ENCODE assay signal across 9 mouse cellular contexts in the genomic region with DNA sequence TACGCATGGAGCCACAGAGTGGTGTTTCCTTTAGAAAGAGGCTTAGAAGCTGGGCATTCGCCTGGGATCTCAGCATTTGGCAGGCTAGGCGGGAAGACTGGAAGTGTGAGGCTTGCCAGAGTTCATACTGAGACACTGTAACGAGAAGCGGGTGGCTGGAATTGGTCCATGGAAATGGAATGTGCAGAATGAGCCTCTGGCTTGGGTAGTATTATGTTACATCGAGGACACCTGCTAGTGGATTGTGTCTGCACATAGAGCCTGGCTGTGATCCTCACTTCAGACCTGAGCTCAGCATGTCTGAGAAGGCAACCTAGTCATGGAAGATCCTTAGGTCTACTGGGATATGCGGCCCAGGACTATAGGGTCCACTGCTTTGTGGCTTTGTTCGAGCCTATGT.
DNase-seq lines count a peak whose midpoint lies in the region; ATAC-seq and TF ChIP-seq lines count a peak whose summit lies in the region.
"Had no signal": no experiment of that assay in that cellular context is flagged by ENCODE, and none has a peak within 500 bp of the region (broad histone marks: within the 10 kb centered on the region; RNA-seq: fewer than 3 reads in every experiment).

No protein-coding gene starts in this region.

- no peak overlapping the region for H3K27ac ChIP-seq in midbrain, embryonic 11.5 days (ENCODE audit: low read depth, low read length)
- H3K27ac ChIP-seq in midbrain, embryonic 13.5 days = no peak overlapping the region
- H3K27ac ChIP-seq in kidney, postnatal 0 days = no peak overlapping the region
- H3K27ac ChIP-seq: neural tube, embryonic 12.5 days had no signal

- H3K9me3 ChIP-seq in midbrain, embryonic 11.5 days (ENCODE audit: control insufficient read depth, low read length) = no peaks in the 10 kb centered on the region
- H3K9me3 ChIP-seq in midbrain, embryonic 13.5 days = no peaks in the 10 kb centered on the region
- no peaks in the 10 kb centered on the region for H3K9me3 ChIP-seq in kidney, postnatal 0 days (replicated peaks; ENCODE audit: low read length)
- H3K9me3 ChIP-seq: neural tube, embryonic 12.5 days had no signal

- peak; percentile 39 for DNase-seq in midbrain, embryonic 11.5 days (ENCODE audit: low spot score, missing footprints)
- peak; percentile 87 to 92 for DNase-seq in cerebellum, postnatal 25 days
- peak; percentile 62 to 84 for DNase-seq in gastrocnemius, postnatal 36 days
- DNase-seq in kidney, postnatal 0 days (ENCODE audit: low spot score) = peak; percentile 75
- DNase-seq in lung, postnatal 14 days = peak; percentile 68
- no peak for DNase-seq in yolk sac, embryonic 10.5 days (ENCODE audit: low spot score)
- no peak for DNase-seq in spleen, adult 18-20 months

- WGBS in midbrain, embryonic 11.5 days = 91% methylated on average over 8 of the region's 8 CpGs
- WGBS in midbrain, embryonic 13.5 days = 87% methylated on average over 8 of the region's 8 CpGs
- 52% methylated on average over 8 of the region's 8 CpGs for WGBS in kidney, postnatal 0 days

- ATAC-seq in midbrain, embryonic 11.5 days (ENCODE audit: low FRiP score) = no peak
- ATAC-seq in midbrain, embryonic 13.5 days = no peak
- no peak for ATAC-seq in kidney, postnatal 0 days (replicated peaks; ENCODE audit: low FRiP score, low read depth)

- peaks cover 1% of the 10 kb centered on the region; the same call in 1 of the 2 replicates for H3K4me1 ChIP-seq in midbrain, embryonic 11.5 days (ENCODE audit: control insufficient read depth, insufficient read depth, low read length)
- H3K4me1 ChIP-seq in midbrain, embryonic 13.5 days (replicated peaks) = peaks cover 20% of the 10 kb centered on the region
- no peaks in the 10 kb centered on the region for H3K4me1 ChIP-seq in kidney, postnatal 0 days (replicated peaks; ENCODE audit: insufficient read depth, low read length)
- H3K4me1 ChIP-seq: neural tube, embryonic 12.5 days had no signal

- no peaks in the 10 kb centered on the region for H3K27me3 ChIP-seq in midbrain, embryonic 11.5 days (ENCODE audit: control insufficient read depth, insufficient read depth, low read length)
- H3K27me3 ChIP-seq in midbrain, embryonic 13.5 days = no peaks in the 10 kb centered on the region
- no peaks in the 10 kb centered on the region for H3K27me3 ChIP-seq in kidney, postnatal 0 days (ENCODE audit: insufficient read depth, low read length)
- H3K27me3 ChIP-seq: neural tube, embryonic 12.5 days had no signal

- H3K36me3 ChIP-seq in midbrain, embryonic 11.5 days (ENCODE audit: control insufficient read depth, insufficient read depth, low read length) = no peaks in the 10 kb centered on the region
- H3K36me3 ChIP-seq in midbrain, embryonic 13.5 days = 0 out of 2 replicates have a peak, but pooled peaks cover 3% of the 10 kb centered on the region
- H3K36me3 ChIP-seq in kidney, postnatal 0 days (ENCODE audit: insufficient read depth, low read length) = no peaks in the 10 kb centered on the region
- H3K36me3 ChIP-seq: neural tube, embryonic 12.5 days had no signal

- H3K4me2 ChIP-seq in midbrain, embryonic 11.5 days = no peak overlapping the region
- H3K4me2 ChIP-seq in midbrain, embryonic 13.5 days (replicated peaks) = no peak overlapping the region
- no peak overlapping the region for H3K4me2 ChIP-seq in kidney, postnatal 0 days (ENCODE audit: low read length)
- H3K4me2 ChIP-seq: neural tube, embryonic 12.5 days had no signal

- intact Hi-C loops in gastrocnemius, postnatal 36 days (cut with DNase I) = no loop called here

- no peak overlapping the region for H3K9ac ChIP-seq in midbrain, embryonic 11.5 days (ENCODE audit: low read length)
- H3K9ac ChIP-seq in midbrain, embryonic 13.5 days (replicated peaks) = no peak overlapping the region
- H3K9ac ChIP-seq in kidney, postnatal 0 days (ENCODE audit: low read depth, low read length) = no peak overlapping the region
- H3K9ac ChIP-seq: neural tube, embryonic 12.5 days had no signal

- TF ChIP-seq CTCF in kidney, postnatal 0 days (IDR thresholded peaks at IDR 0.05; ENCODE audit: low read depth) = no peak

- no peak overlapping the region for H3K4me3 ChIP-seq in midbrain, embryonic 11.5 days (ENCODE audit: low read depth, low read length)
- no peak overlapping the region for H3K4me3 ChIP-seq in midbrain, embryonic 13.5 days (replicated peaks)
- H3K4me3 ChIP-seq in kidney, postnatal 0 days (replicated peaks; ENCODE audit: low read depth, low read length) = no peak overlapping the region
- H3K4me3 ChIP-seq: neural tube, embryonic 12.5 days had no signal

Comparison
In these comparisons a context has a peak if more than half of its experiments do, and no peak if none do; other contexts are left out.
1. DNase-seq: peak in midbrain, embryonic 11.5 days (single experiment), cerebellum, postnatal 25 days (2 of 2), gastrocnemius, postnatal 36 days (2 of 2), kidney, postnatal 0 days (single experiment) and lung, postnatal 14 days (single experiment); none in yolk sac, embryonic 10.5 days (single experiment) and spleen, adult 18-20 months (0 of 2).